Mouse (Mus musculus) G1E (cell line): Measurements from ENCODE around the gene Sstr2. TPM values are rescaled to one million over a fixed set of nuclear protein-coding genes. Genes with fewer than 3 reads are reported as not detected.
"Not testable (repeated sequence)": the region's sequence is repeated elsewhere in the genome, so short reads cannot be mapped to it uniquely, and the experiment has no call there.

Source experiments
- ATAC-seq: 2 replicates; pipeline ENCODE4 v1.8.0; 2016; ENCODE audit warnings: mild to moderate bottlenecking; ENCODE audit not compliant: insufficient number of reproducible peaks, poor library complexity, low FRiP score, severe bottlenecking; ENCODE audit errors: extremely low read depth
- DNase-seq: peaks from one replicate; pipeline ENCODE4 v3.0.0; 2012; ENCODE audit warnings: low spot score
- H3K27me3 ChIP-seq: 2 replicates; pipeline ENCODE4 v1.6.1; 2012; ENCODE audit warnings: mild to moderate bottlenecking, low read length, inconsistent platforms; ENCODE audit not compliant: insufficient read depth
- H3K36me3 ChIP-seq: replicated peaks from 2 replicates; pipeline ENCODE3; 2012; ENCODE audit warnings: mild to moderate bottlenecking, inconsistent platforms
- H3K4me1 ChIP-seq: 2 replicates; pipeline ENCODE4 v1.6.1; 2012; ENCODE audit warnings: low read depth, low read length, inconsistent platforms, mixed read lengths; ENCODE audit not compliant: insufficient read depth
- H3K4me3 ChIP-seq: 2 replicates; pipeline ENCODE4 v1.5.1; 2012; ENCODE audit warnings: low read depth, mild to moderate bottlenecking, inconsistent platforms, low read length, moderate library complexity, mixed read lengths
- H3K9me3 ChIP-seq: replicated peaks from 2 replicates; pipeline ENCODE4 v1.6.1; 2012; ENCODE audit warnings: inconsistent platforms
- CTCF ChIP-seq: IDR thresholded peaks from 2 replicates; pipeline ENCODE4 v1.5.1; 2012; ENCODE audit warnings: low read depth, low read length, inconsistent platforms, mixed read lengths
- GATA1 ChIP-seq: IDR thresholded peaks from 2 replicates; pipeline ENCODE4 v1.6.1; 2012; ENCODE audit warnings: borderline replicate concordance, low read length, inconsistent platforms, mixed read lengths
- GATA2 ChIP-seq: IDR thresholded peaks from 2 replicates; pipeline ENCODE4 v1.6.1; 2012; ENCODE audit warnings: low read depth, low read length, inconsistent platforms, borderline replicate concordance
- POLR2AphosphoS5 ChIP-seq: IDR thresholded peaks from 2 replicates; pipeline ENCODE4 v1.6.1; 2012; ENCODE audit warnings: low read depth, low read length, inconsistent platforms; ENCODE audit not compliant: insufficient replicate concordance
- TAL1 ChIP-seq: conservative IDR thresholded peaks from 2 replicates; pipeline ENCODE4 v1.6.1; 2012; ENCODE audit warnings: low read depth, low read length, inconsistent platforms, mixed read lengths
- polyA plus RNA-seq: library from polyadenylated mRNA; stranded (reverse); fragments of >175 nt; gene quantifications from 2 replicates; pipeline ENCODE4 v1.2.3, GENCODE M21; 2012
- total RNA-seq, 2 experiments: library from RNA; stranded (forward) in 1 of 2; stranded (reverse) in 1 of 2; fragments of 200-1000 nt in 1 of 2; fragments of >200 nt in 1 of 2; fragmentation: Nextera tagmentation in 1 of 2; gene quantifications; 2 replicates each; pipeline ENCODE4 v1.2.3; 2014 to 2017

Sstr2 gene
- total and polyA plus RNA-seq, 3 experiments: 0.16 TPM; not detected in 2

DNA sequence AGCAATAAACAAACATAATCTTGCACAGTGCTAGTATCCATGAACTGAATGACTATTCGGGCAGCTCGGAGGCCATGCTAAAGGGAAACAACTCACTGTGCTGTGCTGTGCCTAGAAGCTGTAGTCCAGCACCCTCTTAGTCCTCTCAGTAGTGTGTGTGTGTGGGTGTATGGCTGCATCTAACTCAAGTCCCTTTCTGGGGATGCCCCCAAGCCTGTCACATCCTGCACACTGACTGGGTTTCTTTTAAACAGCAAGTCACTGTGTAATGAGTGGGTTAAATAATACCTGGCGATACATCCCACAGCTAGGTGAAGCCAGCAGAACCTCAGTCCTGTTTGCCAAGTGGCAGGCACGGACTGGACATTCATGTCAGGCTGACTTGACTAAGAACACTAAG is 39.6 kb downstream of the Sstr2 start:
- no peak overlapping the region for H3K4me3 ChIP-seq
- peaks cover 23% of the 10 kb centered on the region for H3K4me1 ChIP-seq
- no peaks in the 10 kb centered on the region for H3K9me3 ChIP-seq
- DNase-seq (no peak), ATAC-seq (no peak)
- H3K36me3 ChIP-seq: peaks cover 91% of the 10 kb centered on the region
- no peaks in the 10 kb centered on the region for H3K27me3 ChIP-seq
- TF ChIP-seq CTCF: no peak
- TF ChIP-seq POLR2AphosphoS5: no peak
- no peak for TF ChIP-seq GATA2
- no peak for TF ChIP-seq GATA1
- no peak for TF ChIP-seq TAL1

GRCm38 (mm10) chr11:113660213-113660612 is 41.1 kb downstream of the Sstr2 start:
- not testable (repeated sequence) for H3K4me3 ChIP-seq, ATAC-seq

DNA sequence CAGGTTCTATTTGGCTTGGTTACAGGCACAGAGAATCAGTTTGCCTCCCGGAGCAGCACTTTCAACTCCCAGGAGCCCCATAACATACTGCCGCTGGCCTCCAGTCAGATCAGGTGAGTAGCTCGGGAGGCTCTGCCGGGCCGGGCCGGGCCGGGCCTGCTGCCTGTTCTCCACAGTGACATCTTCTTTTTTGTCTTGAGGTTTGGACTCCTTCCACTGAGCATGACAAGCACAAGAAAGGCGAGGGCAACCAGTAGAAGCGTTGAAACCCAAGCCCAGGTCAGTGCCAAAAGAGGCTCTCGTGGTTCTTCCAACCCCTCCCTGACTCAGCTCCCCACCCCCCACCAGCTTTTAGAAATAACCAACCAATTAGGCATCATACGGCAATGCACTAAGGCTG is 41.8 kb downstream of the Sstr2 start:
- no peak for DNase-seq
- TF ChIP-seq GATA2 (no peak), TAL1 (no peak), CTCF (no peak), GATA1 (no peak), POLR2AphosphoS5 (no peak)

More at GRCm38 (mm10) chr11:113660213-113660612, 41.1 kb downstream of the Sstr2 start:
- DNase-seq, H3K27me3 ChIP-seq, H3K9me3 ChIP-seq: not testable (repeated sequence)
- Histone ChIP-seq H3K4me1 (peaks cover 29% of the 10 kb centered on the region), H3K36me3 (peaks cover 91% of the 10 kb centered on the region)

GRCm38 (mm10) chr11:113661835-113662351 is 42.8 kb downstream of the Sstr2 start:
- peak; percentile 51; the same call in 1 of the 2 replicates for ATAC-seq
- peaks cover 32% of the 10 kb centered on the region for H3K4me1 ChIP-seq
- H3K4me3 ChIP-seq: peak overlapping the region; percentile 40; the same call in 1 of the 2 replicates
- peak; percentile 50 for DNase-seq
- no peaks in the 10 kb centered on the region for H3K27me3 ChIP-seq
- TF ChIP-seq CTCF (no peak), TAL1 (no peak), POLR2AphosphoS5 (no peak), GATA2 (no peak), GATA1 (no peak)
- H3K9me3 ChIP-seq: no peaks in the 10 kb centered on the region
- H3K36me3 ChIP-seq: peaks cover 83% of the 10 kb centered on the region

More for the DNA sequence above, 41.8 kb downstream of the Sstr2 start:
- peaks cover 29% of the 10 kb centered on the region for H3K4me1 ChIP-seq
- no peak for ATAC-seq
- peaks cover 86% of the 10 kb centered on the region for H3K36me3 ChIP-seq
- no peak overlapping the region for H3K4me3 ChIP-seq
- H3K9me3 ChIP-seq: no peaks in the 10 kb centered on the region
- no peaks in the 10 kb centered on the region for H3K27me3 ChIP-seq

- peaks cover 84% of the 10 kb centered on the region for H3K36me3 ChIP-seq
- no peak for TF ChIP-seq CTCF
- no peak for TF ChIP-seq POLR2AphosphoS5
- TF ChIP-seq GATA1: no peak
- no peak for TF ChIP-seq GATA2
- no peak for TF ChIP-seq TAL1
Observed at GRCm38 (mm10) chr11:113664279-113664678, 45.1 kb downstream of the Sstr2 start.

GRCm38 (mm10) chr11:113666205-113666604 is 47.1 kb downstream of the Sstr2 start:
- Histone ChIP-seq H3K9me3 (no peaks in the 10 kb centered on the region), H3K4me3 (no peak overlapping the region; the same call in 1 of the 2 replicates), H3K36me3 (peaks cover 83% of the 10 kb centered on the region), H3K27me3 (no peaks in the 10 kb centered on the region), H3K4me1 (peaks cover 62% of the 10 kb centered on the region)
- ATAC-seq: peak; percentile 60
- DNase-seq: no peak
- no peak for TF ChIP-seq GATA2
- TF ChIP-seq POLR2AphosphoS5: no peak

More at GRCm38 (mm10) chr11:113664279-113664678, 45.1 kb downstream of the Sstr2 start:
- no peaks in the 10 kb centered on the region for H3K27me3 ChIP-seq
- no peaks in the 10 kb centered on the region for H3K9me3 ChIP-seq
- DNase-seq (no peak), ATAC-seq (no peak)
- no peak overlapping the region for H3K4me3 ChIP-seq
- peaks cover 52% of the 10 kb centered on the region for H3K4me1 ChIP-seq

- H3K4me3 ChIP-seq: peak overlapping the region; percentile 63; the same call in 1 of the 2 replicates
- H3K27me3 ChIP-seq: no peaks in the 10 kb centered on the region
- H3K36me3 ChIP-seq: peaks cover 83% of the 10 kb centered on the region
- no peaks in the 10 kb centered on the region for H3K9me3 ChIP-seq
- H3K4me1 ChIP-seq: peaks cover 58% of the 10 kb centered on the region
- peak; percentile 25; the same call in 1 of the 2 replicates for ATAC-seq
- peak; percentile 46 for DNase-seq
- TF ChIP-seq TAL1 (no peak), POLR2AphosphoS5 (no peak), GATA1 (no peak), GATA2 (no peak), CTCF (no peak)
Observed at GRCm38 (mm10) chr11:113666648-113667047, 47.5 kb downstream of the Sstr2 start.
